Mouse (Mus musculus) central nervous system, embryonic 18 days (tissue): ENCODE results near the gene Olfr1308. TPM values are rescaled to one million over a fixed set of nuclear protein-coding genes. Genes with fewer than 3 reads are reported as not detected.

Experiments
- polyA plus RNA-seq: library from polyadenylated mRNA; depleted of rRNA; stranded (reverse); fragments of >200 nt; gene quantifications from 2 replicates; pipeline ENCODE4 v1.2.3, GENCODE M21; 2012; rRNA removed

Olfr1308 gene
- not detected in 2 replicates for polyA plus RNA-seq

GRCm38 (mm10) chr2:111964844-111965243, at the start of gene Olfr1308:
Gene Olfr1308 (minus strand): TSS chr2:111964944.

DNA sequence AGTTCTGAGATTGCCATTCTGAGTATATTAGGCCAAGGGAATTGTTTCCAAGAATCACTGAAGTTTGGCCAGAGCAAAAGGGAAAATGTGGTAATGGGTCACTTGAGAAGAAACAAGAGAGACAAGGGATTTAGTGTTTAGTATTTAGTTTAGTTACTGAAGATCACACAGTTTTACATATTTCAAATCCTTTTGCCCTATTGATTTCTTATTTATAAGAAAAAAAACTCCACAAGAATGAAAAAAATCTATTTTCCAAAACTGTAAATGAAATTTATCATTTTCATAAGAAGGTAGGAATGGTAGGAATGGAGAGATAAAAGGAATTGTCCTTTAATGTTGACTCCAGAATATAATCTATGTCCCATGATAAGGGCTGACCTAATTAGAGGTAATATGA, 47.9 kb upstream of the Olfr1308 start, which contains the start of gene Olfr1310:
Gene Olfr1310 (minus strand): TSS at position 101 of the 400 bp plus-strand sequence.

DNA sequence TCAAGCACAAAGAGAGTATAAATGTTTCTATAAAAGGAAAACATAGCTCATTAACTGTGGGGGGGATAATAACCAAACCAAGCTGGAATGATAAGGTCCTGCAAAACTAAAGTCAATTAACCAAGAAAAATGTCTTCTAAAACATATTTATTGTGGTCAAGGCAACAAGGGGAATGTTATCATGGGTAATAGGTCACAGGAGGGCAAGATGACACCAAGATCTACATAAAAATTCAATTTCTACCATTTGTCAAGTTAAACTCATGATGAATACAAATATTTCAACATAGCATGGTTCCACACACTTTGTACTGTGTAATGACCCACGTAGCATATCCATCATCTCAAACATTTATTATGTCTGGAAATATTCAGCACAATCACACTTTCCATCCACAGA, 25.4 kb upstream of the Olfr1308 start, which contains the start of gene Olfr1309:
Gene Olfr1309 (minus strand): TSS at position 101 of the 400 bp plus-strand sequence.

DNA sequence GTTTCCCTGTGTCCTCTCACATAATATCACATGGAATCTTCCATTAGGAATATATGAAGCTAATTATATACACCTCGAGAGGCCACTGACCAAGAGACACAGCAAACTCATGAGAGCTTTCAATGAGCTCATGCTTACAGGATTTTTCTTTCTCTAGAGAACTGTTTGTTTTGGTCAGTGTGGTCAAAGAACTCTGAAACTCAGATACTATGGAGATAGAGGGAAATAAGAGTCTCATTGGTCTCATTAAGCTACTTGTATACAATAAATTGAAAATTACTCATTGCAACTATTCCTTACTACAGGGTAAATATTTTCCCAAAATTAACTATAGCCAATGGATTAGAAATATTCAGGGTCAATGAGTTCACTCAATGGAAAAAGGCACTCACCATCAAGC, 15.4 kb downstream of the Olfr1308 start, which contains the start of gene Olfr1307:
Gene Olfr1307 (minus strand): TSS at position 101 of the 400 bp plus-strand sequence.

GRCm38 (mm10) chr2:111916171-111916570, 48.6 kb downstream of the Olfr1308 start, which contains the start of gene Olfr1306:
Gene Olfr1306 (minus strand): TSS chr2:111916271.

Other genes starting within 250 kb of the Olfr1308 start
- gene Olfr1301, start 213.9 kb downstream of the Olfr1308 start, polyA plus RNA-seq, result not detected in 2 replicates
- not detected in 2 replicates for gene Olfr1302, start 187.5 kb downstream of the Olfr1308 start, polyA plus RNA-seq
- gene Olfr1303, start 144.6 kb downstream of the Olfr1308 start, polyA plus RNA-seq, result not detected in 2 replicates
- gene Olfr1305, start 87.8 kb downstream of the Olfr1308 start, polyA plus RNA-seq, result not detected in 2 replicates
- gene Olfr1306, start 48.7 kb downstream of the Olfr1308 start, polyA plus RNA-seq, result not detected in 2 replicates
- gene Olfr1307, start 15.5 kb downstream of the Olfr1308 start, polyA plus RNA-seq, result not detected in 2 replicates
- not detected in 2 replicates for gene Olfr1309, start 25.3 kb upstream of the Olfr1308 start, polyA plus RNA-seq
- not detected in 2 replicates for gene Olfr1310, start 47.8 kb upstream of the Olfr1308 start, polyA plus RNA-seq
- gene Olfr1311, start 59.5 kb upstream of the Olfr1308 start, polyA plus RNA-seq, result not detected in 2 replicates
- gene Olfr1312, start 85.3 kb upstream of the Olfr1308 start, polyA plus RNA-seq, result not detected in 2 replicates
- gene Olfr1313, start 112.9 kb upstream of the Olfr1308 start, polyA plus RNA-seq, result not detected in 2 replicates
- gene Olfr1314, start 131.8 kb upstream of the Olfr1308 start, polyA plus RNA-seq, result 0.05 TPM in 1 of 2 replicates, not detected in the other
- gene Olfr1315-ps1, start 150.5 kb upstream of the Olfr1308 start, polyA plus RNA-seq, result not detected in 2 replicates
- 0.01 TPM in 1 of 2 replicates, not detected in the other for gene Olfr1316, start 170.0 kb upstream of the Olfr1308 start, polyA plus RNA-seq
- not detected in 2 replicates for gene Olfr1317, start 175.4 kb upstream of the Olfr1308 start, polyA plus RNA-seq
- not detected in 2 replicates for gene Olfr1318, start 189.3 kb upstream of the Olfr1308 start, polyA plus RNA-seq